Mouse (Mus musculus) spleen, adult 2 months (tissue): ENCODE results near the gene Bnipl. TPM values are rescaled to one million over a fixed set of nuclear protein-coding genes. Genes with fewer than 3 reads are reported as not detected.

Experiments used
- DNase-seq, 2 experiments: peaks; one replicate each; pipeline versions ENCODE4 v3.0.0 to v3.0.0-alpha.2; 2012 to 2021; ENCODE audit warnings: low spot score in 2 of 2, low read depth in 1 of 2
- H3K27ac ChIP-seq: fragments of 200-500 bp; 2 replicates; pipeline ENCODE4 v1.5.1; 2012; ENCODE audit warnings: low read length, inconsistent platforms; ENCODE audit not compliant: insufficient read depth
- H3K27me3 ChIP-seq: fragments of 200-500 bp; 2 replicates; pipeline ENCODE4 v1.6.1; 2012; ENCODE audit warnings: mild to moderate bottlenecking, moderate library complexity, low read length, inconsistent platforms; ENCODE audit not compliant: control insufficient read depth, insufficient read depth
- H3K36me3 ChIP-seq: fragments of 200-500 bp; 2 replicates; pipeline ENCODE4 v1.6.1; 2012; ENCODE audit warnings: mild to moderate bottlenecking, low read length, inconsistent platforms; ENCODE audit not compliant: control insufficient read depth, insufficient read depth
- H3K4me1 ChIP-seq: fragments of 200-500 bp; 2 replicates; pipeline ENCODE4 v1.6.1; 2011; ENCODE audit warnings: inconsistent platforms; ENCODE audit not compliant: control insufficient read depth, insufficient read depth, insufficient read length
- H3K4me3 ChIP-seq: fragments of 200-500 bp; 2 replicates; pipeline ENCODE4 v1.5.1; 2011; ENCODE audit warnings: mild to moderate bottlenecking, inconsistent platforms; ENCODE audit not compliant: insufficient read depth, insufficient read length; ENCODE audit errors: extremely low read depth
- CTCF ChIP-seq: fragments of 200-500 bp; IDR thresholded peaks from 2 replicates; pipeline ENCODE4 v1.5.1; 2011; ENCODE audit warnings: mild to moderate bottlenecking, inconsistent platforms; ENCODE audit not compliant: insufficient read depth, insufficient read length, insufficient replicate concordance; ENCODE audit errors: extremely low read depth
- POLR2A ChIP-seq: fragments of 200-500 bp; IDR thresholded peaks from 2 replicates; pipeline ENCODE4 v1.6.1; 2011; ENCODE audit warnings: low read depth, low read length, inconsistent platforms
- WGBS: fragments of 180-500 bp; shearing (Covaris S2); methylation state at CpG from one replicate; pipeline ENCODE4 v1.1.7; 2018; 5-methylcytosine and 5-hydroxymethylcytosine counted together
- polyA plus RNA-seq: library from polyadenylated mRNA; depleted of rRNA; stranded (reverse); fragments of >200 nt; gene quantifications from 2 replicates; pipeline ENCODE4 v1.2.3, GENCODE M21; 2012

Gene Bnipl
- polyA plus RNA-seq, 1 experiment = 0.07 TPM

GRCm38 (mm10) chr3:95270766-95271364 is 19.9 kb upstream of the Bnipl start:
- Histone ChIP-seq H3K27me3 (no peaks in the 10 kb centered on the region), H3K4me3 (no peak overlapping the region), H3K27ac (no peak overlapping the region), H3K36me3 (peaks cover 6% of the 10 kb centered on the region), H3K4me1 (no peaks in the 10 kb centered on the region)
- 91% methylated on average over 12 of the region's 12 CpGs for WGBS
- DNase-seq = no peak
- no peak for TF ChIP-seq POLR2A
- no peak for TF ChIP-seq CTCF

DNA sequence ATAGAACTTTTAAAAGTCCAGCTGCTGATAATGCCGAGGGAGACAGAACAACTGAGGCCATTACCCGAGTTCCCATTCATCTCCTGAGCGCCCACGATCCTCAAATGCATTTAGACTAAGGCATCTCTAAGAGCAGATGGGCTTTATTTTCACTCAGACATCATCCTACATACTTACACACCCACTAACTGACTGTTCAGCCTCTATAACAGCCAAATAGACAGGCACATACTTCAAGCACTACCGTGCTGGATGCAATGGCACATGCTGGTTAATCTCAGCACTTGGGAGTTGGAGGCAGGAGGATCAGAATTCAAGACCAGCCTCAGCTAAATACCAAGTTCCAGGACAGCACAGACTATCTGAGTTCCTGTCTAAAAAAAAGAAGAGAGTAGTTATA is 18.8 kb upstream of the Bnipl start:
- no peak for DNase-seq
- Histone ChIP-seq H3K4me1 (no peaks in the 10 kb centered on the region), H3K27me3 (no peaks in the 10 kb centered on the region), H3K36me3 (peaks cover 8% of the 10 kb centered on the region), H3K27ac (no peak overlapping the region), H3K4me3 (no peak overlapping the region)
- TF ChIP-seq POLR2A (no peak), CTCF (no peak)
- 95% methylated on average over 5 of the region's 5 CpGs for WGBS

- Histone ChIP-seq H3K27me3 (no peaks in the 10 kb centered on the region), H3K36me3 (peaks cover 10% of the 10 kb centered on the region), H3K4me3 (no peak overlapping the region), H3K4me1 (no peaks in the 10 kb centered on the region), H3K27ac (no peak overlapping the region)
- DNase-seq = no peak
- no peak for TF ChIP-seq POLR2A
- TF ChIP-seq CTCF = no peak
These were observed 16.9 kb upstream of the Bnipl start for GRCm38 (mm10) chr3:95267855-95268254.

- no peaks in the 10 kb centered on the region for H3K27me3 ChIP-seq
- WGBS = 96% methylated on average over 3 of the region's 3 CpGs
- no peaks in the 10 kb centered on the region for H3K4me1 ChIP-seq
- TF ChIP-seq CTCF = no peak
- no peak for TF ChIP-seq POLR2A
- peaks cover 13% of the 10 kb centered on the region for H3K36me3 ChIP-seq
- H3K4me3 ChIP-seq = no peak overlapping the region
- no peak overlapping the region for H3K27ac ChIP-seq
- no peak for DNase-seq
These were observed 15.1 kb upstream of the Bnipl start for GRCm38 (mm10) chr3:95266052-95266451.

DNA sequence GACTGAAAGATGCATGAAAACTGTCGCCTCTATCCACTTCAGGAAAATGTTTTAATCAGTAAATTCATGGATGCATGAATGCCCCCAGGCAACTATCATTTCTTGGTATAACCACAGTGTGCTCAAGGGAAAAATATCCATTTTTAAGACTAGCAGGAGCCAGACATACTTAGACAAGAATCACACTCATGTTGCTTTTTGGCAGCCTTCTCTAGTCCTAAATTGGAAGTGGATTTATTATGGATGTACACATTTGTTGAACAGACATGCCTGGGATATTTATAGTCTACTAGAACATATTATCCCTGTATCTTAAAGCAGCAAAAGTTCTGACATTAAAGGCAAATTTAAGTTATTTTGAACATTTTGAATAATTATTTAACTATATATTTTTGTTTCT is 13.7 kb upstream of the Bnipl start:
- H3K27me3 ChIP-seq = no peaks in the 10 kb centered on the region
- WGBS = 84% methylated on average over 1 of the region's 1 CpGs
- H3K4me3 ChIP-seq = no peak overlapping the region
- no peak for TF ChIP-seq CTCF
- TF ChIP-seq POLR2A = no peak
- DNase-seq = no peak
- H3K4me1 ChIP-seq = no peaks in the 10 kb centered on the region
- H3K27ac ChIP-seq = no peak overlapping the region
- H3K36me3 ChIP-seq = peaks cover 13% of the 10 kb centered on the region

DNA sequence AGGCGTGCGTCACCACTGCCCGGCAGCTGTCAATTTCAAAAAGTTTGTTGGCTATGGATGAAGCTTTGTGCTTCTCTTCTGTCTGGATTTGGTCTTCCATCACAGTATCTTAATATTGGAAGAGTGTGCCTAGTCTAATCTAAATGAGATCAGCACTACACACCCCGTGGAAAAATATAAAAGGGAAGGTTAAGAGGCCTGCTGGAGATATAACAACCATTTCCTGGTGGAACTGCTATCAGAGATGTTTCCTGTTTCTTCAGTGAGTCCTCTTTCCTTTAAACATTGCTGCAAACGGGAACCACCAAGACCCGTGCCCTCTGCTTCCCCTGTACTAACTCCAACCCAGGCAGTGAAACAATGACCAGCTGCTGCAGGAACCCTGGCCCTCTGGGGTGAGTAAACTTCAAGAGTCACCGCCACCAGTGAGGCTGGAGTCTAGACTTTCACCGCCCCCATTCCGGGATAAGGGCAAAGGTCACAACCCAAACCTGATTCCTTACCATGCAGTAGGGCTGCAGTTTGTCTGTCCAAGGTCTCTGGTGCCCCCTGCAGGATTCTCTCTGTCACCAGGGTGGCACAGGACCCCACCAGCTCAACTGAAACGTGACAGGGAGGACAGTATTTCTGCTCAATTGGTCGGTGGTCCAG is 12.2 kb upstream of the Bnipl start:
- 53% methylated on average over 11 of the region's 11 CpGs for WGBS
- peaks cover 13% of the 10 kb centered on the region for H3K36me3 ChIP-seq
- no peak for TF ChIP-seq POLR2A
- TF ChIP-seq CTCF = peak; percentile 93
- H3K27ac ChIP-seq = no peak overlapping the region
- DNase-seq = peak; percentile 44 to 79
- H3K27me3 ChIP-seq = no peaks in the 10 kb centered on the region
- no peaks in the 10 kb centered on the region for H3K4me1 ChIP-seq
- H3K4me3 ChIP-seq = no peak overlapping the region

- Histone ChIP-seq H3K27ac (no peak overlapping the region), H3K36me3 (peaks cover 13% of the 10 kb centered on the region), H3K27me3 (no peaks in the 10 kb centered on the region), H3K4me1 (no peaks in the 10 kb centered on the region), H3K4me3 (no peak overlapping the region)
- WGBS = 93% methylated on average over 4 of the region's 4 CpGs
- no peak for DNase-seq
- TF ChIP-seq CTCF = no peak
- TF ChIP-seq POLR2A = no peak
These were observed 11.0 kb upstream of the Bnipl start for GRCm38 (mm10) chr3:95261975-95262374.
